Mouse (Mus musculus): Measurements from ENCODE around the gene Brf1. TPM values are rescaled to one million over a fixed set of nuclear protein-coding genes. Genes with fewer than 3 reads are reported as not detected.
A peak's percentile ranks its signal among the peaks of the same experiment; 100 is the strongest.

The Brf1 gene
- polyA plus RNA-seq, 1 experiment from 2014 or later = 44.1 TPM

DNA sequence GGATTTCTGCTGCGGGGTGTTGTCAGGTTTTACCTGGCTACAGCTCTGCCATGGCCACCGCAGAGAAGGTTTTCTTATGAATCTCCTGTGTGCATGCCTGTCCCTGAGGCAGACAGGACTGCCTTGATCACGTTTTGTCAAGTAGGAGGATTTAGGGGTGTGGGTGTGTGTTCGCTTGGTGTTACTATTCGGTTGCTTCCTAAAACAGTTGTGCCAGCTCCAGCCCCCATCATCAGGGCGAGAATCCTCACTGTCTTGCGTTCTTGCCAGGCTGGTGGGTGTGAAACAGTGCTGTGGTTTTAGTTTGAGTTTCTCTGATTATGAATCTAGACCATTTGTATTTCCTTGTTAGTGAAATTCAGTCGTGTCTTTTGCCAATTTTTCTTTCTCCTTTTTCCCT, 16.5 kb upstream of the Brf1 start:
- H3K4me3 ChIP-seq (replicated peaks) = no peak overlapping the region
- H3K36me3 ChIP-seq = peaks cover 5% of the 10 kb centered on the region; the same call in 1 of the 2 replicates
- no peak for ATAC-seq (ENCODE audit: low FRiP score)
- no peaks in the 10 kb centered on the region for H3K9me3 ChIP-seq (replicated peaks)
- H3K27ac ChIP-seq (replicated peaks) = no peak overlapping the region
- H3K4me1 ChIP-seq = peaks cover 56% of the 10 kb centered on the region
- H3K4me2 ChIP-seq = peak overlapping the region; percentile 19
- 79% methylated on average over 8 of the region's 8 CpGs for WGBS
- H3K27me3 ChIP-seq (replicated peaks) = no peaks in the 10 kb centered on the region
- H3K9ac ChIP-seq (replicated peaks) = 0 out of 2 replicates have a peak overlapping the region, but pooled peaks have one; percentile 11

GRCm38 (mm10) chr12:113015956-113016355, 15.5 kb upstream of the Brf1 start:
- Histone ChIP-seq H3K27me3 (replicated peaks) (no peaks in the 10 kb centered on the region), H3K27ac (replicated peaks) (no peak overlapping the region), H3K36me3 (peaks cover 3% of the 10 kb centered on the region; the same call in 1 of the 2 replicates), H3K9ac (replicated peaks) (peak overlapping the region; percentile 96), H3K4me2 (peak overlapping the region; percentile 82), H3K4me3 (replicated peaks) (0 out of 2 replicates have a peak overlapping the region, but pooled peaks have one; percentile 98), H3K9me3 (replicated peaks) (no peaks in the 10 kb centered on the region), H3K4me1 (peaks cover 59% of the 10 kb centered on the region)
- WGBS = 72% methylated on average over 4 of the region's 4 CpGs
- ATAC-seq (ENCODE audit: low FRiP score) = no peak

GRCm38 (mm10) chr12:113014561-113015556, 14.4 kb upstream of the Brf1 start:
- no peaks in the 10 kb centered on the region for H3K27me3 ChIP-seq (replicated peaks)
- ATAC-seq (ENCODE audit: low FRiP score) = peak; percentile 34; the same call in 1 of the 2 replicates
- H3K9ac ChIP-seq (replicated peaks) = peak overlapping the region; percentile 96
- H3K4me1 ChIP-seq = peaks cover 59% of the 10 kb centered on the region
- peak overlapping the region; percentile 98 for H3K4me3 ChIP-seq (replicated peaks)
- no peaks in the 10 kb centered on the region for H3K36me3 ChIP-seq
- H3K27ac ChIP-seq (replicated peaks) = peak overlapping the region; percentile 86
- H3K4me2 ChIP-seq = peak overlapping the region; percentile 82
- under 1% methylated on average over 45 of the region's 64 CpGs for WGBS
- H3K9me3 ChIP-seq (replicated peaks) = no peaks in the 10 kb centered on the region

DNA sequence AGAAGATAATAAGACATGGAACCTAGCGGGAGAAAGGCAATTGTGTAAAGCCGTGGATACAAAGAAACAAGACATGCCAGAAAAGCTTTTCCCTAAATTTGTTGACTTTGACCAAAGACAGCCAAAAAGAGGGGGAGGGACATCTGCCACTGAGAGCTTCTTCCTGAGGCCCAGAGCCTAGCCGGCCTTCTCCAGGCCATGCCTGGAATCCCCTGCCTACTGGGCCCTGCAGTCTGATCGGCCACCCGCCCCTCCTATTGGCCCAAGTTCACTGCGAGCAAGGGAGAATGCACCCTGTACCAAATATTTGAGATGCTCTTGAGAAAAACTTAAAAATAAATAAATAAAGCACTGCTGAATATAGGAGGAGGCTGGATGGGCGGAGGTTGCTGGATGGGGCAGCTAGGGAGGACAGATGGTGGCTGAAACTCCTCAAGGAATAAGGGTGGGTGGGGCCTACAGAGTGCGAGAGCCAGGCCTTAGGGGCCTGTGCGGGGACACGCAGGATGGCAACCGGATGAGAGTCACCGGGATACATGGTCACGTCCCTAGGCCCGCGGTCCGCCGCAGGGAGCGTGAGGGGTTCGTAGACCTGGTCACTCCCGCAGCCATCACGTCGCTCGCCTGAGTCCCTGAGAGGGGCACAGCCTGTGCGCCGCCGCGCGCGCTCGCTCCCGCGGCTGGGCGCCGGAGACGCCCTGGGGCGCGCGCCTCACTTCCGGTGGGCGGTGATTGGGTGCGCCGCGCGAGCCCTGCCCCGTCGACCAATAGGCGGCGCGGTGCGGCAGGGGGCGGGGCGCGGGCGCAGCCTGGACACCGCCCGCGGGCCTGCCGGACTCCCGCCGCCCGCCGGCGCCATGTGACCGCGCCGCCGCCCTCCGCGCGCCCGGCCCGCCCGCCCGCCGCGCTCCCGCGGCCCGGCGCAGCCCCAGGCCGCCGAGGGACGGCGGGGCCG, 13.4 kb upstream of the Brf1 start, which contains the start of gene Pacs2:
TSS of gene Pacs2 (plus strand) at position 905 of the 955 bp plus-strand sequence.
- peak; percentile 94 for ATAC-seq (ENCODE audit: low FRiP score)
- Histone ChIP-seq H3K4me2 (peak within 1 kb of the TSS; percentile 82), H3K27ac (replicated peaks) (peak within 1 kb of the TSS; percentile 94), H3K9ac (replicated peaks) (peak within 1 kb of the TSS; percentile 96), H3K27me3 (replicated peaks) (no peaks in the 10 kb centered on the region), H3K9me3 (replicated peaks) (no peaks in the 10 kb centered on the region), H3K4me3 (replicated peaks) (peak within 1 kb of the TSS; percentile 98), H3K4me1 (peaks cover 59% of the 10 kb centered on the region), H3K36me3 (no peaks in the 10 kb centered on the region)
- WGBS = 3% methylated on average over 53 of the region's 85 CpGs

DNA sequence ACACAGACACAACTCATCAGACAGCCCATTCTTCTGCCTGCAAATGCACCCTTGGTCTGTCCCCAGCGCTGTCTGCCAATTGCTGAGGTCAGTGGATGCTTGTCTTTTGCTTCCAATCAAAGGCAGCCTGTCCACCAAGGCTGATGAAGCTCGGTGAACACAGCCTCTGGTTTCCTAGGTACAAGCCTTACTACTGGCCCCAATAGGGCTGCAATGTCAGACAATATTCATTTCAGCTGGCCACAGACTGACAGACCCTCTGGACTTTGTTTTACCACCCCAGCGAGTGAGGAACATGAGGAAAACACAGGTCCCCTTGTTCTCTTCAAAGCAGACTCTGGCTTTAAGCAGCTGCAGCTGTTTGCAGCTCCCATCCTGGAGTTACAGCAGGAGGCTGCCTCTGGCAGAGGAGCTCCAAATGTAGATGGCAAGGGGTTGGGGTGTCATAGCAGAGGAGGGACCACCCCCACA, 12.6 kb upstream of the Brf1 start:
- peak overlapping the region; percentile 94 for H3K27ac ChIP-seq (replicated peaks)
- no peaks in the 10 kb centered on the region for H3K27me3 ChIP-seq (replicated peaks)
- H3K36me3 ChIP-seq = no peaks in the 10 kb centered on the region
- H3K4me3 ChIP-seq (replicated peaks) = peak overlapping the region; percentile 98
- no peak for ATAC-seq (ENCODE audit: low FRiP score)
- no peaks in the 10 kb centered on the region for H3K9me3 ChIP-seq (replicated peaks)
- H3K9ac ChIP-seq (replicated peaks) = peak overlapping the region; percentile 88
- 56% methylated on average over 3 of the region's 3 CpGs for WGBS
- peaks cover 52% of the 10 kb centered on the region for H3K4me1 ChIP-seq
- peak overlapping the region; percentile 74 for H3K4me2 ChIP-seq

GRCm38 (mm10) chr12:113012443-113012842, 11.9 kb upstream of the Brf1 start:
- Histone ChIP-seq H3K4me2 (no peak overlapping the region), H3K4me1 (peaks cover 47% of the 10 kb centered on the region)
- 84% methylated on average over 5 of the region's 5 CpGs for WGBS

DNA sequence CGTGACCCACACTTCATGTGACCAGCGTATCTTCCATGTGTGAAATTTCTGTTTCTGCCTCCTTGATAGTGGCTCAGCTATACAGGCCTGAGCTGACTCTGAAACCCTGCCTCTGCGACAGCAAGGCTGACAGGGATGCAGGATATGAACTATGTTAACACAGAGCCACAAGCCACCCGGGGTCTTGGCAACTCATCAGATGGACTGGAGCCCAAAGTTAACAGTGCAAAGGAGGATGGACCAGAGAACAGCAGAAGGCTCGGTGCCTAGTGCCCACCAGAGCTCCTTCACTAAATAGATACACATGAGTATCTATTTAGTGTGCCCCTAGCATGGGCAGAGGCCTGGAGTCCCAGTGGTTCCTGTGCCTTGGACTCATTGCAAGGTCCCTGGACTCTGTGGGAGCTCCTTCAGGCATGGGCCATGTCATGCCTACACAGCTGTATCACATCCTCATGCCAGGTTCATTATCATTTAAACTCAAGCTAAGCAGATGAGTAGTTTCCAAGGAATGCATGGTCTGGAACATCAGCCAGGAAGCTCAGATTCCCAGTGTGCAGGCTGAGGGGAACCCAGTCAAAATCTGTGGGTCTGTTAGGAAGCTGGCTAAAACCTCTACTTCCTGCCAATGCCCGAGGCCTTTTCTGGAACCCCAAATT, 11.3 kb upstream of the Brf1 start:
- WGBS = 89% methylated on average over 6 of the region's 6 CpGs
- Histone ChIP-seq H3K9me3 (replicated peaks) (no peaks in the 10 kb centered on the region), H3K27me3 (replicated peaks) (no peaks in the 10 kb centered on the region), H3K4me2 (no peak overlapping the region), H3K36me3 (no peaks in the 10 kb centered on the region), H3K4me1 (peaks cover 42% of the 10 kb centered on the region), H3K27ac (replicated peaks) (no peak overlapping the region), H3K4me3 (replicated peaks) (no peak overlapping the region), H3K9ac (replicated peaks) (no peak overlapping the region)
- no peak for ATAC-seq (ENCODE audit: low FRiP score)

More at GRCm38 (mm10) chr12:113012443-113012842, 11.9 kb upstream of the Brf1 start:
- H3K4me3 ChIP-seq (replicated peaks) = no peak overlapping the region
- no peaks in the 10 kb centered on the region for H3K36me3 ChIP-seq
- H3K27ac ChIP-seq (replicated peaks) = no peak overlapping the region; the same call in 1 of the 2 replicates
- H3K27me3 ChIP-seq (replicated peaks) = no peaks in the 10 kb centered on the region
- no peak for ATAC-seq (ENCODE audit: low FRiP score)
- H3K9me3 ChIP-seq (replicated peaks) = no peaks in the 10 kb centered on the region
- H3K9ac ChIP-seq (replicated peaks) = no peak overlapping the region

GRCm38 (mm10) chr12:113004993-113005392, 4.5 kb upstream of the Brf1 start:
- Histone ChIP-seq H3K4me2 (no peak overlapping the region), H3K4me1 (peaks cover 6% of the 10 kb centered on the region), H3K27me3 (replicated peaks) (no peaks in the 10 kb centered on the region), H3K4me3 (replicated peaks) (no peak overlapping the region), H3K9ac (replicated peaks) (no peak overlapping the region), H3K9me3 (replicated peaks) (no peaks in the 10 kb centered on the region), H3K36me3 (no peaks in the 10 kb centered on the region), H3K27ac (replicated peaks) (no peak overlapping the region)
- WGBS = 32% methylated on average over 4 of the region's 4 CpGs
- ATAC-seq (ENCODE audit: low FRiP score) = no peak

GRCm38 (mm10) chr12:113004011-113004410, 3.5 kb upstream of the Brf1 start:
- Histone ChIP-seq H3K36me3 (no peaks in the 10 kb centered on the region), H3K4me2 (no peak overlapping the region), H3K27ac (replicated peaks) (no peak overlapping the region), H3K9ac (replicated peaks) (no peak overlapping the region), H3K27me3 (replicated peaks) (no peaks in the 10 kb centered on the region), H3K4me3 (replicated peaks) (no peak overlapping the region), H3K4me1 (peaks cover 10% of the 10 kb centered on the region), H3K9me3 (replicated peaks) (no peaks in the 10 kb centered on the region)
- ATAC-seq (ENCODE audit: low FRiP score) = no peak
- WGBS = 89% methylated on average over 8 of the region's 8 CpGs

DNA sequence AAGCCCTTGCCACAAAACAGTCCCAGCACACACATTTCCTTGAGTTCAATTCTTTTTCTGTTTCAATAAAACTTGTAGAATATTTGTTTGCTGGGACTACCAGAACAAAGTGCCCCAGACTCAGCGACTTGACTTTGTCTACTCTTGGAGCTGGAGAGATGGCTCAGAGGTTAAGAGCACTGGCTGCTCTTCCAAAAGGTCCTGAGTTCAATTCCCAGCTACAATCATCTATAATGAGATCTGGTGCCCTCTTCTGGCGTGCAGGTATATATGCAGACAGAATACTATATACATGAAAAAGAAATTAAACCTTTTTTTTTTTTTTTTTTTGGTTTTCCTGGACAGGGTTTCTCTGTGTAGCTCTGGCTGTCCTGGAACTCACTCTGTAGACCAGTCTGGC, 2.2 kb upstream of the Brf1 start:
- no peak for ATAC-seq (ENCODE audit: low FRiP score)
- no peaks in the 10 kb centered on the region for H3K9me3 ChIP-seq (replicated peaks)
- WGBS = 37% methylated on average over 2 of the region's 2 CpGs
- no peak overlapping the region for H3K27ac ChIP-seq (replicated peaks)
- no peak overlapping the region for H3K4me2 ChIP-seq
- no peaks in the 10 kb centered on the region for H3K36me3 ChIP-seq
- H3K9ac ChIP-seq (replicated peaks) = no peak overlapping the region
- no peaks in the 10 kb centered on the region for H3K27me3 ChIP-seq (replicated peaks)
- H3K4me1 ChIP-seq = peaks cover 22% of the 10 kb centered on the region
- no peak overlapping the region for H3K4me3 ChIP-seq (replicated peaks)

- H3K9me3 ChIP-seq (replicated peaks) = no peaks in the 10 kb centered on the region
- peak overlapping the region; percentile 89 for H3K4me3 ChIP-seq (replicated peaks)
- no peaks in the 10 kb centered on the region for H3K27me3 ChIP-seq (replicated peaks)
- peaks cover 29% of the 10 kb centered on the region for H3K4me1 ChIP-seq
- peak overlapping the region; percentile 85 for H3K4me2 ChIP-seq
- H3K9ac ChIP-seq (replicated peaks) = peak overlapping the region; percentile 96
- 9% methylated on average over 5 of the region's 5 CpGs for WGBS
- no peaks in the 10 kb centered on the region for H3K36me3 ChIP-seq
- peak overlapping the region; percentile 96 for H3K27ac ChIP-seq (replicated peaks)
- peak; percentile 45; the same call in 1 of the 2 replicates for ATAC-seq (ENCODE audit: low FRiP score)
Observed at GRCm38 (mm10) chr12:113001133-113001474, 600 bp upstream of the Brf1 start.
